Mouse (Mus musculus): Measurements from ENCODE around the gene Olfr594. TPM values are rescaled to one million over a fixed set of nuclear protein-coding genes. Genes with fewer than 3 reads are reported as not detected.
"Not testable (repeated sequence)": the region's sequence is repeated elsewhere in the genome, so short reads cannot be mapped to it uniquely, and the experiment has no call there.

The Olfr594 gene
- polyA plus RNA-seq (2012; fragmentation: generic; extraction: Trizol): not detected
- long read RNA-seq, experiment 1: 0 reads
- long read RNA-seq, experiment 2: 0 reads

DNA sequence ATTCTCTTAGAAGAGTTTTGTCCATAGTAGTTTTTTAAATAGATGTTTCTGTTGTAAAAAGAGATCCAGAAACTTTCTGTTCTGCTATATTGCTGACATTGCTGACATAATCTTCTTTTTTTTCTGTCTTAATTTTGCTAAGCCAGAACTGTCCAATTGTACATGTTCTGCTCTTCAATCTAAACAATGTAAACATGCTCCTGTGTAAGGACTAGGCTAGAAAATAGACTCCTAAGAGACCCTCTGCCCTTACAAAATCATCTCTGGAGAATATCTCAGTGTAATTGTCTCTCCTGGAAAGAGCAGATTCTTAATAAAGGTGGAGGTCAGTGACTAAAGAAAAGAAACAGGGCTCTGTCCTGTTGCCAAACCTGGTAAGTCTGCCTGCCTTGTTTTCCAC lies at the start of gene Olfr594:
Gene Olfr594, plus strand, starts transcription at position 301 of the 400 bp plus-strand sequence.
- Histone ChIP-seq H3K4me3 (ENCODE audit: insufficient read depth, poor library complexity, severe bottlenecking) (no peak within 1 kb of the TSS), H3K27me3 (ENCODE audit: control insufficient read depth, insufficient read depth, insufficient read length) (no peaks in the 10 kb centered on the region), H3K79me3 (ENCODE audit: low read depth) (no peaks in the 10 kb centered on the region), H3ac (ENCODE audit: control insufficient read depth, insufficient read length, low read depth) (no peak within 1 kb of the TSS), H3K36me3 (ENCODE audit: control insufficient read depth, insufficient read depth) (no peaks in the 10 kb centered on the region), H3K79me2 (ENCODE audit: control insufficient read depth, insufficient read depth) (no peaks in the 10 kb centered on the region)
- TF ChIP-seq CTCF (IDR thresholded peaks at IDR 0.05; ENCODE audit: control insufficient read depth, insufficient read depth, insufficient read length) (no peak), MYOG (IDR thresholded peaks at IDR 0.05; ENCODE audit: control insufficient read depth, extremely low read depth, insufficient read length) (no peak), MYOD1 (IDR thresholded peaks at IDR 0.05; ENCODE audit: control insufficient read depth, insufficient read length, low read depth) (no peak), MAX (IDR thresholded peaks at IDR 0.05) (no peak), USF1 (IDR thresholded peaks at IDR 0.05; ENCODE audit: low read depth) (no peak), CEBPB (IDR thresholded peaks at IDR 0.05; ENCODE audit: low read depth) (no peak)

GRCm38 (mm10) chr7:103169697-103170096 lies 47.1 kb upstream of the Olfr594 start:
- no peaks in the 10 kb centered on the region for H3K36me3 ChIP-seq (ENCODE audit: control insufficient read depth, insufficient read depth)
- H3K4me3 ChIP-seq (ENCODE audit: insufficient read depth, poor library complexity, severe bottlenecking): no peak overlapping the region
- TF ChIP-seq FOSL1 (IDR thresholded peaks at IDR 0.05; ENCODE audit: insufficient read depth, low read length, poor library complexity, severe bottlenecking) (no peak), CTCF (IDR thresholded peaks at IDR 0.05; ENCODE audit: control insufficient read depth, insufficient read depth, insufficient read length) (no peak), MYOG (IDR thresholded peaks at IDR 0.05; ENCODE audit: control insufficient read depth, extremely low read depth, insufficient read length) (no peak), USF1 (IDR thresholded peaks at IDR 0.05; ENCODE audit: low read depth) (no peak), MAX (IDR thresholded peaks at IDR 0.05) (no peak), MYOD1 (IDR thresholded peaks at IDR 0.05; ENCODE audit: control insufficient read depth, insufficient read length, low read depth) (no peak), CEBPB (IDR thresholded peaks at IDR 0.05; ENCODE audit: low read depth) (no peak)
- H3K79me3 ChIP-seq (ENCODE audit: low read depth): no peaks in the 10 kb centered on the region
- no peak overlapping the region for H3ac ChIP-seq (ENCODE audit: control insufficient read depth, insufficient read length, low read depth)
- H3K79me2 ChIP-seq (ENCODE audit: control insufficient read depth, insufficient read depth): no peaks in the 10 kb centered on the region
- H3K27me3 ChIP-seq (ENCODE audit: control insufficient read depth, insufficient read depth, insufficient read length): no peaks in the 10 kb centered on the region

DNA sequence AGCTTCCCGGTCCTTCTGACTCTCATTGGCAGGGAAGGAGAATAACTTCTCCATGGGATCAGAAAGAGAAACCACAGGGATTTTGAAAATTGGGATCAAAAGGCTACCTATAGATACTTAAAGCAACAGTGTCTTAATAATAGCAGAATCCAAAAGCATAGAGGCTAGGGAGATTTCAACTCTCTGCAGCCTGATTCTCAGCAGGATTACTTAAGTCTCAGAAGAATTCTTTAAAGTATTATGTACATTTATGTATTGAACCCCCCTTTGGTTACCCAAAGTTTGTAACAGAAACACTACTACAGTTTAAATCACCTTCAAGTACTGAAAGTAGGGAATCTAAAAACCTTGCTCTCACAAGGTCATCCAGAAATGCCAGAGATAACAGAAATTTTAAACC lies 38.6 kb upstream of the Olfr594 start, which contains the start of gene Olfr591:
Gene Olfr591, minus strand, starts transcription at position 101 of the 400 bp plus-strand sequence.
- no peak for TF ChIP-seq MAX (IDR thresholded peaks at IDR 0.05)
- no peak for TF ChIP-seq USF1 (IDR thresholded peaks at IDR 0.05; ENCODE audit: low read depth)
- TF ChIP-seq MYOD1 (IDR thresholded peaks at IDR 0.05; ENCODE audit: control insufficient read depth, insufficient read length, low read depth): no peak
- no peak for TF ChIP-seq FOSL1 (IDR thresholded peaks at IDR 0.05; ENCODE audit: insufficient read depth, low read length, poor library complexity, severe bottlenecking)
- TF ChIP-seq MYOG (IDR thresholded peaks at IDR 0.05; ENCODE audit: control insufficient read depth, extremely low read depth, insufficient read length): no peak
- no peak for TF ChIP-seq CTCF (IDR thresholded peaks at IDR 0.05; ENCODE audit: control insufficient read depth, insufficient read depth, insufficient read length)
- TF ChIP-seq CEBPB (IDR thresholded peaks at IDR 0.05; ENCODE audit: low read depth): no peak
- Histone ChIP-seq H3K79me3 (ENCODE audit: low read depth) (no peaks in the 10 kb centered on the region), H3K79me2 (ENCODE audit: control insufficient read depth, insufficient read depth) (no peaks in the 10 kb centered on the region), H3ac (ENCODE audit: control insufficient read depth, insufficient read length, low read depth) (no peak within 1 kb of the TSS), H3K27me3 (ENCODE audit: control insufficient read depth, insufficient read depth, insufficient read length) (no peaks in the 10 kb centered on the region), H3K36me3 (ENCODE audit: control insufficient read depth, insufficient read depth) (no peaks in the 10 kb centered on the region), H3K4me3 (ENCODE audit: insufficient read depth, poor library complexity, severe bottlenecking) (no peak within 1 kb of the TSS)

- not testable (repeated sequence) for H3K79me2 ChIP-seq (ENCODE audit: control insufficient read depth, insufficient read depth); H3K27me3 ChIP-seq (ENCODE audit: control insufficient read depth, insufficient read depth, insufficient read length); H3K79me3 ChIP-seq (ENCODE audit: low read depth); H3ac ChIP-seq (ENCODE audit: control insufficient read depth, insufficient read length, low read depth); H3K4me3 ChIP-seq (ENCODE audit: insufficient read depth, poor library complexity, severe bottlenecking); H3K36me3 ChIP-seq (ENCODE audit: control insufficient read depth, insufficient read depth)
Observed at GRCm38 (mm10) chr7:103184503-103184902, 32.3 kb upstream of the Olfr594 start, which contains the start of gene Olfr592. Gene Olfr592, plus strand, starts transcription at chr7:103184803.

- Histone ChIP-seq H3K27me3 (ENCODE audit: control insufficient read depth, insufficient read depth, insufficient read length) (no peaks in the 10 kb centered on the region), H3K79me3 (ENCODE audit: low read depth) (no peaks in the 10 kb centered on the region), H3K4me3 (ENCODE audit: insufficient read depth, poor library complexity, severe bottlenecking) (no peak within 1 kb of the TSS), H3ac (ENCODE audit: control insufficient read depth, insufficient read length, low read depth) (no peak within 1 kb of the TSS), H3K36me3 (ENCODE audit: control insufficient read depth, insufficient read depth) (no peaks in the 10 kb centered on the region), H3K79me2 (ENCODE audit: control insufficient read depth, insufficient read depth) (no peaks in the 10 kb centered on the region)
- no peak for TF ChIP-seq MYOG (IDR thresholded peaks at IDR 0.05; ENCODE audit: control insufficient read depth, extremely low read depth, insufficient read length)
- no peak for TF ChIP-seq FOSL1 (IDR thresholded peaks at IDR 0.05; ENCODE audit: insufficient read depth, low read length, poor library complexity, severe bottlenecking)
- no peak for TF ChIP-seq MAX (IDR thresholded peaks at IDR 0.05)
- no peak for TF ChIP-seq CTCF (IDR thresholded peaks at IDR 0.05; ENCODE audit: control insufficient read depth, insufficient read depth, insufficient read length)
- TF ChIP-seq MYOD1 (IDR thresholded peaks at IDR 0.05; ENCODE audit: control insufficient read depth, insufficient read length, low read depth): no peak
- no peak for TF ChIP-seq CEBPB (IDR thresholded peaks at IDR 0.05; ENCODE audit: low read depth)
- TF ChIP-seq USF1 (IDR thresholded peaks at IDR 0.05; ENCODE audit: low read depth): no peak
Observed at GRCm38 (mm10) chr7:103211562-103211961, 5.2 kb upstream of the Olfr594 start, which contains the start of gene Olfr593. Gene Olfr593, plus strand, starts transcription at chr7:103211862.

DNA sequence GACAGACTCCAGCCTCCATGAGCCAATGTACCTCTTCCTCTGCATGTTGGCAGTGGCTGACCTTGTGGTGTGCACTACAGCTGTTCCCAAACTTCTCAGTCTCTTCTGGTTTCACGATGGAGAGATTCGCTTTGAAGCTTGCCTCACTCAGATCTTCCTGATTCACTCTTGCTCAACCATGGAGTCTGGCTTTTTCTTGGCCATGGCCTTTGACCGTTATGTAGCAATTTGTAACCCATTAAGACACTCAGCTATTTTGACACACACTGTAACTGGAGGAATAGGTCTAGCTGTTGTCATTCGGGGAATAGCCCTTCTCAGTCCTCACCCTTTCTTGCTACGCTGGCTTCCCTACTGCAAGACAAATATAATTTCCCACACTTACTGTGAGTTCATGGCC lies 4.7 kb upstream of the Olfr594 start:
- not testable (repeated sequence) for H3K4me3 ChIP-seq (ENCODE audit: insufficient read depth, poor library complexity, severe bottlenecking); H3K79me2 ChIP-seq (ENCODE audit: control insufficient read depth, insufficient read depth); H3K36me3 ChIP-seq (ENCODE audit: control insufficient read depth, insufficient read depth); H3ac ChIP-seq (ENCODE audit: control insufficient read depth, insufficient read length, low read depth); H3K79me3 ChIP-seq (ENCODE audit: low read depth); H3K27me3 ChIP-seq (ENCODE audit: control insufficient read depth, insufficient read depth, insufficient read length)

DNA sequence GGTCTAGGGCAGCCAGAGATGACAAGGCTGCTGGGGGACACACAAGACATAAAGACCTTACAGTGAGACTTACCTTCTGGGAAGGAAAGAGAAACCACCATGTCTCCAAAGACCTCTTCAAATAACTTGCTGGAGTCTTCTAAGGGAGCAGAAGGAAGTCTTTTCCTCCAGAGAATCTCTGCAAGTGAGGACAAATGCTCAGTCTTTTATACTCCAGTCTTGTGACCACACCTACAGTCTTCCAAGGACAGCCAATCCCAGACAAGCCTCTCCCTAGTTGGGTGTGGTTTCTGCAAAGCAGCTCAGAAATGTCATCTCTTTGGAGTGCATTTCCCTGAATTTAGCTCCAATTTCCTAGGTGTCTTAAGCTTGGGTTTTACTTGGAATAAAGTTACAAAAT lies 35.6 kb downstream of the Olfr594 start, which contains the start of gene Usp17ld:
Gene Usp17ld, minus strand, starts transcription at position 101 of the 400 bp plus-strand sequence.
- not testable (repeated sequence) for H3K4me3 ChIP-seq (ENCODE audit: insufficient read depth, poor library complexity, severe bottlenecking); H3ac ChIP-seq (ENCODE audit: control insufficient read depth, insufficient read length, low read depth); H3K36me3 ChIP-seq (ENCODE audit: control insufficient read depth, insufficient read depth); H3K27me3 ChIP-seq (ENCODE audit: control insufficient read depth, insufficient read depth, insufficient read length); H3K79me2 ChIP-seq (ENCODE audit: control insufficient read depth, insufficient read depth); H3K79me3 ChIP-seq (ENCODE audit: low read depth)

All from C2C12 (cell line).